Mouse (Mus musculus) cerebellum, postnatal 4 days (tissue): ENCODE measurements around the gene Bace1.
"Not testable (repeated sequence)": the region's sequence is repeated elsewhere in the genome, so short reads cannot be mapped to it uniquely, and the experiment has no call there.

Experiments
- DNase-seq, 2 experiments: peaks; one replicate each; pipeline ENCODE4 v3.0.0; 2022; ENCODE audit warnings: low spot score in 2 of 2, mixed read lengths in 1 of 2

The Bace1 gene

DNA sequence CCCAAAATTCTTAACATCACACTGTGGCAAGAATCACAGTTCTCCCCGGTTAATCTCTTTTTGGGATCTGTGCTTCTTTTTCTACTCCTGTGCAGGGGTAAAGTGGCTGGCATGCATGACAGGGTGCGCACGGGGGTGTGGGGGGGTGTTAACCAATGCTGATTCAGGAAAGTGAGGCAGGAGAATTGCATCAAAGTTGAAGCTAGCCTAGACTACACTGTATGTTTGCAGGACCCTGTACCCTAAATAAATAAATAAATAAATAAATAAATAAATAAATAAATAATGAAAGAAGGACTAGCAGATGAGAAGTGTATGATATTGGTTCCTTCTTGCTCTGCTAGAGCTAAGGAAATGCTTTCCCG is 329 bp upstream of the Bace1 start:
- DNase-seq, result no peak

- peak in 1 of 2 experiments; percentile 16 for DNase-seq
Measured at GRCm38 (mm10) chr9:45839139-45839981, 980 bp downstream of the Bace1 start.

GRCm38 (mm10) chr9:45839982-45840300 is 1.6 kb downstream of the Bace1 start:
- no peak for DNase-seq

- DNase-seq, result no peak
Measured at GRCm38 (mm10) chr9:45840331-45840730, 2.0 kb downstream of the Bace1 start.

- DNase-seq, result no peak
Measured at GRCm38 (mm10) chr9:45841458-45841857, 3.1 kb downstream of the Bace1 start.

GRCm38 (mm10) chr9:45843007-45843406 is 4.6 kb downstream of the Bace1 start:
- DNase-seq, result no peak

- DNase-seq, result no peak
Measured at GRCm38 (mm10) chr9:45843780-45844179, 5.4 kb downstream of the Bace1 start.

- no peak for DNase-seq
Measured at GRCm38 (mm10) chr9:45845541-45845940, 7.2 kb downstream of the Bace1 start.

GRCm38 (mm10) chr9:45846176-45846575 is 7.8 kb downstream of the Bace1 start:
- not testable (repeated sequence) for DNase-seq

- DNase-seq, result no peak
Measured at GRCm38 (mm10) chr9:45846891-45847460, 8.6 kb downstream of the Bace1 start.

DNA sequence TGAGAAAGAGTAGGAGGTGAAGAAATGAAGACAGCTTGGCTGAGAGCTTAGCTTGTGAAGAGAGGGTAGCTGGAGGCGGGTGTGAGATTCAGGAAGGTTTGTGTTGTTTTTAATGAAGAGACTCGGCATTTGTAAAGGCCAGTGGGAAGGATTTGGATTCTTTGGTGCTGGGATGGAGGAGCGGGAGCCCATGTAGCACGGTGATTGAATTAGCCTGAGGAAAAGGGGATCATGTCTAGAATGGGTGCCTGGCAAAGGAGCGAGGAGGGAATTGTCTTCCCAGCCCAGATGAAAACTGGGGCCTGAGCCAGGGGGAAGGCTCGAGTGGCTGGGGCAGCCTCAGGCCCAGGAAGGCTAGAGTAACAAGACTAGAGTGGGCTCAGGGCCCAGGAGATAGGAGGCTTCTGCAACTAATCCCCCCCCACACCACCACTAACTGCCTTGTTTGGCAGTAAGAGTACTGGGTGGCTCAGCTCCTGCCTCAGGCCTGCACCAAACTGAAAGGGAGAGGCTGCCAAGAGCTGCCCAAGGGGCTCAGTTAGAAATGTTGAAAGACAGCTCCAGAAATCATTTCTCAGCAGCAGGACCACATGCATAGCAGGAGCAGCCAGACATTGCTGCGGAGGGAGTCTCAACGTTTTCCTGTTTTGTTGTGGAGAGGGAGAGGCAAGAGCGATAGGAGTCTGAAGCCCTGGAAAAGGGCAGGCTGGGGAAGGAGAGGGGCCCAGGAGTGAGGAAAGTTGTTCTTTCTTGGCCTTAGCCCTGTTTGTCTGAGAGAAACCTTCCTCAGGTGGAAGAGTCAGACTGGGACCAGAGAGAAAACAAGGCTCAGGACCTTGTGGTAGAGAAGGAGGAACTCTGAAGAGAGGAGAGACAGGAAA is 11.4 kb downstream of the Bace1 start:
- peak in 1 of 2 experiments; percentile 25 for DNase-seq

DNA sequence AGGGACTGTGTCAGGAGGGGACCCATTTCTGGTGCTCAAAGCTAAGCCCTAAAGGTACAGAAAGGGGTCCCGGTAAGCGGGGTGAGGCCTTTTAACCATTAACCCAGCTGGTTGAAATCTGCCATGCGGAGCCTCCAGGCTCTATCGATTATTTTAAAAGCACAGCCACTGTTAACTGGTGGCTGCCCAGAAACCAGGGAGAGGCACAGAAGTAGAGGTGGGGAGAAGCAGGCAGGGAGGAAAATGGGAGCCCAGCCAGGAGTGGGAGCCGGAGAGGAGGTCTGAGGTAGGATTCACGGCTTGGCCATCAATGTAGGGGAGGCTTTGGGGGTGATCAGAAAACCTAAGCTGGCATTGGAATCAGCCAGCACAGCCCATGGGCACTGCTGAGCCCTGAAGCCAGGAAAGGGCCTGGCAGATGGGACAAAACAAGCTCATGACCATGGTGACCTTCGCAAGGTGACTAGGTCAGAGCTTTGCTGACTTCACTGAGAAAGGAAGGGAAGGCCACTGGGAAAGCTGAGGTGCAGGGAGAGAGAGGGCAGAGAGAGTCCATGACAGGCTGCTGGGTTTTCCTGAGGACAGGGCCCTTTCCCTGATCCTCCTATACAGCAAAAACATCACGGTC is 12.3 kb downstream of the Bace1 start:
- DNase-seq, result no peak

GRCm38 (mm10) chr9:45851330-45851729 is 12.9 kb downstream of the Bace1 start:
- DNase-seq, result no peak

GRCm38 (mm10) chr9:45851776-45852175 is 13.4 kb downstream of the Bace1 start:
- no peak for DNase-seq

DNA sequence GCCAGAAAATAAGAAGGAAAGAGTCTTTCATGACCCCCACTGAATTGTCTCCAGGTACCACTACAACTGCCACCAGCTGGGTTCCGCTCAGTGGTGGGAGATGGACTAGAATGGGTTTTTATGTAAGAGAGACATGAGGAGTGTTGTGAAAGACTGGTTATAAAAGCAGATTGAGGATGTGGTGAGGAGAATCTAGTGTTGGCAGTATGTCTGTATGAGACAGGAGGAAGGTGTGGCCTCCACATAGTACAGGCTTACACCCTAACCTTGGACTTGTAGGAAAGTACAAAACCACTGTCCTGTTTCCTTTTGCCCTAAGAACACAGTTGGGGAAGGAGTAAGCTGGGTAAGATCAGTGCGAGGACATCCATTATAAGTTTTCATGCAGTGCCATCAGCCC is 15.3 kb downstream of the Bace1 start:
- no peak for DNase-seq

DNA sequence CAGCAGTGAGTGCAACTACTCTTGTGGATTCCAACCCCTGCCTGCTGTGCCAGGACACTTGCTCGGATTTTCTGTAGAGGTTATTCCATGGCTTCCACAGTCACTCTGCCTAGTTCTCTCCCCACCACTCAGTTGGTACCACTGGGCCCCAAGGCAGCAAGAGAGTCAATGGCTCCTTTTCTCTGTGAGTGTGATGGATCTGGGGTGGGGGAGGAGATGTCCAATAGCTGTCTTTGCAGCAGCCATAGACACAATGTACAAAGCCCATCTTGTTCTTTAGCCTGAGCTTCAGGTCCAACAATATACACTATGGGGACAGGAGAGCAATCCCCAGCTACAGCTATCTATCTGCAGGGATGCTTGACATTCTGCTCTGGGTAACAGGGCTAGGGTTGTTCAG is 15.8 kb downstream of the Bace1 start:
- DNase-seq, result no peak

DNA sequence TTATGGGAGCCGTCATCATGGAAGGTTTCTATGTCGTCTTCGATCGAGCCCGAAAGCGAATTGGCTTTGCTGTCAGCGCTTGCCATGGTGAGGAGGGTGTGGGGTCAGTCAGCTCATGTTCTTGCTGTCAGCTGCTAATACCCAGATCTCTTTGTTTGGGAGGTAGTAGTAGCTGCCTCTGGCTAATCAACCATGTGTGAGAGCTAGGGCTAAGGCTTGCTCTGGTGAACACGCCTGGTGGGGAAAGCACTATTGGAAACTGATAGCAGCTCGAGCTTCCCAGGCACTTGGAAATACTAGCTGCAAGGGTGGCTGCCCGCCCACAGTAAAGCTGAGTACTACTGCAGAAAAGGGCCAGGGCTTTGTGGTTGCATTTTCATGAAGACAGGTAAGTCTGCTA is 21.0 kb downstream of the Bace1 start:
- DNase-seq, result no peak

DNA sequence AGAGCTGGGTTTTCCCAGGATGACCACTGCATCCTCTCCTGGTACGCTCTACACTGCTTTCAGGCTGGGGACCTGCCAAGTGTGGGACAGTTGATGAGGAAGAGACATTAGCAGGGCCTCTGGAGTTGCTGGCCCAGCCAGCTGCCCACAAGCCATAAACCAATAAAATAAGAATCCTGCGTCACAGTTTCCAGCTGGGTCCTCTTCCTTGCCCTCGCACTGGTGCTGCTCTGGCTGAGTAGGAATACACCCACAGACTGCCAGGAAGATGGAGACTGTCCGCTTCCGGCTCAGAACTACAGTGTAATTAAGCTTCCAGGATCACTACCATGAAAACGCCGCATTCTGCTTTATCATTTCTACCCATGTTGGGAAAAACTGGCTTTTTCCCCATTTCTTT is 23.4 kb downstream of the Bace1 start:
- DNase-seq, result no peak

DNA sequence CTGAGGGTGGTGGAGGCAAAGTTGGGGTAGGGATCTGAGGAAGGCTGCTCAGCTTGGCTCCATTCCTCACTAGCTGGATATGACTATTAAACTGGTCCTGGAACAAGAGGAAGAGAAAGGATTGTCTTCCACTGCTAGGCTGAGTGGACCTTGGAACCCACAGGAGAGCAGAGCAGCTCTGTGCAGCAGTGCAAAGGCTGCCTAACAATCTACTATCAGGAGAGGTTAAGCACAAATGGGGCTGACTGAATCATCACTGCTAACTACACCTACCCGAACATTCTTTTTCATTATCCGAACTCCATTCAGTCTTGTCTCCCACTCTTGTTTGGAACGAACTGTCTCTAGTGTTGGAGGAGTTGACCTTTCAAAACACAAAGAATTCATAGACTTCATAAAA is 30.8 kb downstream of the Bace1 start:
- no peak for DNase-seq

DNA sequence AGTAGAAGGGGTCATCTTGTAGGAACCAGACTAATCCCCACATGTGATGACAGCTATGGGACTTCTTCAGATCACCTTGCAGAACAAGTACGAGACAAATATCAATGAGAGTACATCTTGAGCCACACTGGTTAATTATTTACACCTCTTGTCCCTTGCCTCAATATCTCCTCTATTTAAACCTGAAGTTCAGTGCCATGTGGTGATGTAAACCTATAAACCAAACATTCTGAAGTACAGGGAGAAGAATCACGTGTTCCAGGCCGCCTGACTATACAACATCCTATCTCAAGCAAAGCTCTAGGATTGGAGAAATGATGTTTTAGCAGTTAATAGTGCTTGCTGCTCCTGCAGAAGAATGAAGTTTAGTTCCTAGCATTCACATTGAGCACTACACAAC is 31.9 kb downstream of the Bace1 start:
- DNase-seq, result no peak

- DNase-seq, result no peak
Measured at GRCm38 (mm10) chr9:45877928-45878327, 39.5 kb downstream of the Bace1 start.

GRCm38 (mm10) chr9:45893681-45894080 is 55.3 kb downstream of the Bace1 start:
- no peak for DNase-seq
